Mouse (Mus musculus): Measurements from ENCODE around the gene Cfap70. TPM values are rescaled to one million over a fixed set of nuclear protein-coding genes. Genes with fewer than 3 reads are reported as not detected.
A peak's percentile ranks its signal among the peaks of the same experiment; 100 is the strongest.

The Cfap70 gene
- polyA plus RNA-seq, 1 experiment from 2014 or later = not detected

- H3K4me2 ChIP-seq (replicated peaks; ENCODE audit: low read depth) = no peak overlapping the region
- no peak overlapping the region for H3K4me3 ChIP-seq (ENCODE audit: low read depth, low read length)
- WGBS = 86% methylated on average over 9 of the region's 9 CpGs
- H3K27me3 ChIP-seq (replicated peaks; ENCODE audit: control insufficient read depth, insufficient read depth, low read length) = no peaks in the 10 kb centered on the region
- H3K9ac ChIP-seq (ENCODE audit: low read depth, low read length) = no peak overlapping the region
- no peaks in the 10 kb centered on the region for H3K36me3 ChIP-seq (ENCODE audit: control insufficient read depth, insufficient read depth)
- ATAC-seq = no peak
- H3K4me1 ChIP-seq (replicated peaks; ENCODE audit: control insufficient read depth, insufficient read depth, low read length) = no peaks in the 10 kb centered on the region
- no peak overlapping the region for H3K27ac ChIP-seq (ENCODE audit: low read depth, low read length)
- H3K9me3 ChIP-seq (ENCODE audit: control insufficient read depth) = no peaks in the 10 kb centered on the region
- no peak for TF ChIP-seq CTCF (IDR thresholded peaks at IDR 0.05; ENCODE audit: low read depth)
These were observed 54.8 kb downstream of the Cfap70 start for GRCm38 (mm10) chr14:20397220-20397619.

GRCm38 (mm10) chr14:20393205-20393913 lies 58.7 kb downstream of the Cfap70 start, which contains the start of gene Mrps16:
Gene Mrps16 (minus strand): TSS chr14:20393634.
- peak; percentile 95 for ATAC-seq
- WGBS = under 1% methylated on average over 68 of the region's 68 CpGs
- no peaks in the 10 kb centered on the region for H3K9me3 ChIP-seq (ENCODE audit: control insufficient read depth)
- H3K9ac ChIP-seq (ENCODE audit: low read depth, low read length) = peak within 1 kb of the TSS; percentile 74
- no peaks in the 10 kb centered on the region for H3K4me1 ChIP-seq (replicated peaks; ENCODE audit: control insufficient read depth, insufficient read depth, low read length)
- H3K36me3 ChIP-seq (ENCODE audit: control insufficient read depth, insufficient read depth) = peaks cover 8% of the 10 kb centered on the region
- H3K27ac ChIP-seq (ENCODE audit: low read depth, low read length) = peak within 1 kb of the TSS; percentile 69
- peak within 1 kb of the TSS; percentile 67 for H3K4me3 ChIP-seq (ENCODE audit: low read depth, low read length)
- no peaks in the 10 kb centered on the region for H3K27me3 ChIP-seq (replicated peaks; ENCODE audit: control insufficient read depth, insufficient read depth, low read length)
- TF ChIP-seq CTCF (IDR thresholded peaks at IDR 0.05; ENCODE audit: low read depth) = peak; percentile 99
- peak within 1 kb of the TSS; percentile 68 for H3K4me2 ChIP-seq (replicated peaks; ENCODE audit: low read depth)

- peaks cover 8% of the 10 kb centered on the region for H3K36me3 ChIP-seq (ENCODE audit: control insufficient read depth, insufficient read depth)
- no peak for TF ChIP-seq CTCF (IDR thresholded peaks at IDR 0.05; ENCODE audit: low read depth)
- no peak for ATAC-seq
- no peaks in the 10 kb centered on the region for H3K9me3 ChIP-seq (ENCODE audit: control insufficient read depth)
- peak overlapping the region; percentile 68; the same call in 1 of the 2 replicates for H3K4me2 ChIP-seq (replicated peaks; ENCODE audit: low read depth)
- WGBS = 70% methylated on average over 3 of the region's 4 CpGs
- no peaks in the 10 kb centered on the region for H3K27me3 ChIP-seq (replicated peaks; ENCODE audit: control insufficient read depth, insufficient read depth, low read length)
- no peak overlapping the region for H3K27ac ChIP-seq (ENCODE audit: low read depth, low read length)
- no peaks in the 10 kb centered on the region for H3K4me1 ChIP-seq (replicated peaks; ENCODE audit: control insufficient read depth, insufficient read depth, low read length)
- no peak overlapping the region for H3K4me3 ChIP-seq (ENCODE audit: low read depth, low read length)
- H3K9ac ChIP-seq (ENCODE audit: low read depth, low read length) = no peak overlapping the region
These were observed 59.7 kb downstream of the Cfap70 start for GRCm38 (mm10) chr14:20392326-20392725.

GRCm38 (mm10) chr14:20389446-20390079 lies 62.5 kb downstream of the Cfap70 start:
- Histone ChIP-seq H3K27ac (ENCODE audit: low read depth, low read length) (no peak overlapping the region), H3K36me3 (ENCODE audit: control insufficient read depth, insufficient read depth) (peaks cover 16% of the 10 kb centered on the region), H3K4me1 (replicated peaks; ENCODE audit: control insufficient read depth, insufficient read depth, low read length) (no peaks in the 10 kb centered on the region), H3K9ac (ENCODE audit: low read depth, low read length) (no peak overlapping the region), H3K4me2 (replicated peaks; ENCODE audit: low read depth) (peak overlapping the region; percentile 86; the same call in 1 of the 2 replicates), H3K9me3 (ENCODE audit: control insufficient read depth) (no peaks in the 10 kb centered on the region), H3K27me3 (replicated peaks; ENCODE audit: control insufficient read depth, insufficient read depth, low read length) (no peaks in the 10 kb centered on the region), H3K4me3 (ENCODE audit: low read depth, low read length) (peak overlapping the region; percentile 75; the same call in 1 of the 2 replicates)
- 78% methylated on average over 8 of the region's 8 CpGs for WGBS
- no peak for ATAC-seq
- no peak for TF ChIP-seq CTCF (IDR thresholded peaks at IDR 0.05; ENCODE audit: low read depth)

GRCm38 (mm10) chr14:20388441-20389129 lies 63.4 kb downstream of the Cfap70 start, which contains the start of gene Dnajc9:
Gene Dnajc9 (minus strand): TSS chr14:20388910.
- Histone ChIP-seq H3K27ac (ENCODE audit: low read depth, low read length) (peak within 1 kb of the TSS; percentile 68), H3K9me3 (ENCODE audit: control insufficient read depth) (no peaks in the 10 kb centered on the region), H3K9ac (ENCODE audit: low read depth, low read length) (peak within 1 kb of the TSS; percentile 58), H3K36me3 (ENCODE audit: control insufficient read depth, insufficient read depth) (peaks cover 16% of the 10 kb centered on the region), H3K27me3 (replicated peaks; ENCODE audit: control insufficient read depth, insufficient read depth, low read length) (no peaks in the 10 kb centered on the region), H3K4me3 (ENCODE audit: low read depth, low read length) (peak within 1 kb of the TSS; percentile 75), H3K4me2 (replicated peaks; ENCODE audit: low read depth) (peak within 1 kb of the TSS; percentile 86), H3K4me1 (replicated peaks; ENCODE audit: control insufficient read depth, insufficient read depth, low read length) (no peaks in the 10 kb centered on the region)
- peak; percentile 64 for ATAC-seq
- WGBS = under 1% methylated on average over 58 of the region's 59 CpGs
- TF ChIP-seq CTCF (IDR thresholded peaks at IDR 0.05; ENCODE audit: low read depth) = no peak

Measured in intestine, postnatal 0 days (tissue).